Mouse (Mus musculus) midbrain, postnatal 0 days (tissue): ENCODE data around the gene A830031A19Rik. TPM values are rescaled to one million over a fixed set of nuclear protein-coding genes. Genes with fewer than 3 reads are reported as not detected.

Experiments used
- ATAC-seq: fragments of 200-750 bp; cut with Nextera tagmentation; 2 replicates; pipeline ENCODE4 v1.8.0; 2017; ENCODE audit warnings: moderate number of reproducible peaks, mild to moderate bottlenecking, moderate TSS enrichment, moderate library complexity; ENCODE audit not compliant: low FRiP score
- DNase-seq: peaks from one replicate; pipeline ENCODE4 v3.0.0-alpha.2; 2015; ENCODE audit warnings: low spot score
- H3K27ac ChIP-seq: fragments of 300-500 bp; sonication (generic); 2 replicates; pipeline ENCODE4 v1.5.1; 2014; ENCODE audit warnings: low read depth, mild to moderate bottlenecking, low read length, mixed read lengths
- H3K27me3 ChIP-seq: fragments of 300-500 bp; sonication (generic); 2 replicates; pipeline ENCODE4 v1.6.1; 2014; ENCODE audit warnings: low read length, control low read depth, mixed read lengths; ENCODE audit not compliant: insufficient read depth
- H3K36me3 ChIP-seq: fragments of 300-500 bp; sonication (generic); 2 replicates; pipeline ENCODE4 v1.6.1; 2014; ENCODE audit warnings: low read length, control low read depth, mixed read lengths; ENCODE audit not compliant: insufficient read depth
- H3K4me1 ChIP-seq: fragments of 300-500 bp; sonication (generic); 2 replicates; pipeline ENCODE4 v1.6.1; 2014; ENCODE audit warnings: mild to moderate bottlenecking, control low read depth, antibody characterized with exemption, low read length, mixed read lengths; ENCODE audit not compliant: insufficient read depth
- H3K4me2 ChIP-seq: fragments of 300-500 bp; sonication (generic); 2 replicates; pipeline ENCODE4 v1.6.1; 2014; ENCODE audit warnings: low read depth, mild to moderate bottlenecking, low read length, mixed read lengths; ENCODE audit not compliant: poor library complexity, severe bottlenecking
- H3K4me3 ChIP-seq: fragments of 300-500 bp; sonication (generic); 2 replicates; pipeline ENCODE4 v1.5.1; 2014; ENCODE audit warnings: low read depth, mild to moderate bottlenecking, low read length, moderate library complexity
- H3K9ac ChIP-seq: fragments of 300-500 bp; sonication (generic); replicated peaks from 2 replicates; pipeline ENCODE4 v1.6.1; 2014; ENCODE audit warnings: mild to moderate bottlenecking, low read length, moderate library complexity, mixed read lengths; ENCODE audit not compliant: poor library complexity, severe bottlenecking
- H3K9me3 ChIP-seq: fragments of 300-500 bp; sonication (generic); 2 replicates; pipeline ENCODE4 v1.6.1; 2016; ENCODE audit warnings: low read length, control low read depth
- CTCF ChIP-seq: IDR thresholded peaks from 2 replicates; pipeline ENCODE4 v1.5.1; 2016; ENCODE audit warnings: antibody characterized with exemption, mild to moderate bottlenecking
- WGBS: fragments of 180-500 bp; shearing (Covaris S2); extraction: QIAGEN DNeasy Blood & Tissue Kit; methylation state at CpG from one replicate; pipeline ENCODE4 v1.1.7; 2014; 5-methylcytosine and 5-hydroxymethylcytosine counted together
- polyA plus RNA-seq: library from polyadenylated mRNA; unstranded; fragments of >200 nt; fragmentation: Nextera tagmentation; extraction: Ambion mirVana; gene quantifications from 2 replicates; pipeline ENCODE4 v1.2.1, GENCODE M21; 2015
- total RNA-seq: library from RNA; depleted of rRNA; stranded (reverse); fragments of >200 nt; gene quantifications from 2 replicates; pipeline ENCODE4 v1.2.3, GENCODE M21; 2014

Gene A830031A19Rik
- total and polyA plus RNA-seq, 2 experiments from 2014 or later = not detected

- WGBS = 41% methylated on average over 5 of the region's 5 CpGs
- no peak overlapping the region for H3K9ac ChIP-seq
Measured at GRCm38 (mm10) chr11:24094086-24094487, 19.2 kb upstream of the A830031A19Rik start.

DNA sequence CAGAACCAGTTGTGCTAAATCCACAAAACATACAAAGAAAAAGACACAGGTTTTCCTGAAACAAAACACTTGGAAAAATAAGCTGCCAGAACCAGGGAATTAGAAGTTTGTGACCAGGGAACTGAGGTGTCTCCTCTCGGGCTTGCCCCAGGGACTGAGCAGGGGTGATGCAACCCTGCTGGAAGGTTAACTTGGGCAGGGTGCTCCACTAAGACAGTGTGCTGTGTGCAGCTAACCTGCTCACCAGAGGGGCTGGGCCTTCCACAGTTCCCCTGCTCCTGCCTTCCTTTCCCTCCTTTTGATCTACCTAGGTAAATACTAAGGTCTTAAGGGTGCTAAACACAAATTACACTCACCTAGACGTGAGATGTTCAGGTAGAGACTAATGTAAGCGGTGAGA is 17.8 kb upstream of the A830031A19Rik start:
- no peak for DNase-seq
- TF ChIP-seq CTCF = no peak
- Histone ChIP-seq H3K27ac (peak overlapping the region; percentile 55; the same call in 1 of the 2 replicates), H3K9ac (no peak overlapping the region), H3K9me3 (no peaks in the 10 kb centered on the region), H3K4me2 (peak overlapping the region; percentile 6; the same call in 1 of the 2 replicates), H3K4me1 (peaks cover 9% of the 10 kb centered on the region; the same call in 1 of the 2 replicates), H3K4me3 (no peak overlapping the region), H3K36me3 (no peaks in the 10 kb centered on the region), H3K27me3 (no peaks in the 10 kb centered on the region)
- ATAC-seq = no peak
- WGBS = 47% methylated on average over 3 of the region's 3 CpGs

More at GRCm38 (mm10) chr11:24094086-24094487, 19.2 kb upstream of the A830031A19Rik start:
- H3K4me2 ChIP-seq = peak overlapping the region; percentile 23; the same call in 1 of the 2 replicates
- ATAC-seq (peak; percentile 52; the same call in 1 of the 2 replicates), DNase-seq (no peak)
- H3K4me1 ChIP-seq = peaks cover 9% of the 10 kb centered on the region; the same call in 1 of the 2 replicates
- peak; percentile 70 for TF ChIP-seq CTCF
- no peaks in the 10 kb centered on the region for H3K27me3 ChIP-seq
- H3K27ac ChIP-seq = 0 out of 2 replicates have a peak overlapping the region, but pooled peaks have one; percentile 69
- H3K4me3 ChIP-seq = no peak overlapping the region
- H3K9me3 ChIP-seq = no peaks in the 10 kb centered on the region
- H3K36me3 ChIP-seq = no peaks in the 10 kb centered on the region

DNA sequence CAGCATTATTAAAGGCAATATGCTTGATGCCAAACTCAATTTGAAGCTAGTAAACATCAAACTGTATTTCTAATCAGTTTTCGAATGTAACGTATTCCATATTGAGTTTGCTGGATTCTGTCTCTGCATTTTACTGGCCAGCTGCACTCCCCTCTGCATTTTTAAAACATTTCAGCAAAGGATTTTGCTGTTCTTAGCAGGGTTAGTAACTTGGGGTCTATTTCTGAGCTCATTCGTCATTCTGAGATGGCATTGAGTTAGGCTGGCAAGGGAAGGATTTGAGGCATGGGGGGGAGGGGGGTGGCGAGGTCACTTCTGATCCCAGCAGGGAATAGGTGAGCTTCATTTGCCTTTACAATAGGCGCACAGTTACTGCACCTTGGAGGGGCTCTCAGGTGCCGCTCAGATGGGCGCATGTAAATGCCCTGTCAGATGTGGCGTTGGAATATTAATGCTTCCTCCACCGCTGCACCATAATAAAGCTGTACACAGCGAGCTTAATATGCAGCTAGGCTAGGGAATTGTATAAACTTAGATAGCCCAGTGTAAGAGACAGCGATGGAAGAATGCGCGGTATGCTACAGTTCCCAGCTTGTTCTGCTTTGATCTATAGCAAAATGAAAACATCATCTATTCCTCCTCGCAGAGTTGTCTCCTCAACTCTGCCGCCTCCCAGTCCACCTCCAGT is 16.7 kb upstream of the A830031A19Rik start:
- ATAC-seq (no peak), DNase-seq (no peak)
- no peaks in the 10 kb centered on the region for H3K9me3 ChIP-seq
- 22% methylated on average over 15 of the region's 15 CpGs for WGBS
- H3K27me3 ChIP-seq = no peaks in the 10 kb centered on the region
- H3K4me3 ChIP-seq = peak overlapping the region; percentile 23
- peak overlapping the region; percentile 62; the same call in 1 of the 2 replicates for H3K27ac ChIP-seq
- no peaks in the 10 kb centered on the region for H3K36me3 ChIP-seq
- peak overlapping the region; percentile 54 for H3K4me2 ChIP-seq
- peak overlapping the region; percentile 57 for H3K9ac ChIP-seq
- peaks cover 9% of the 10 kb centered on the region; the same call in 1 of the 2 replicates for H3K4me1 ChIP-seq
- no peak for TF ChIP-seq CTCF

GRCm38 (mm10) chr11:24090443-24090842 is 15.6 kb upstream of the A830031A19Rik start:
- Histone ChIP-seq H3K4me2 (0 out of 2 replicates have a peak overlapping the region, but pooled peaks have one; percentile 15), H3K4me1 (peaks cover 6% of the 10 kb centered on the region; the same call in 1 of the 2 replicates), H3K27me3 (no peaks in the 10 kb centered on the region), H3K9ac (no peak overlapping the region), H3K4me3 (no peak overlapping the region), H3K9me3 (no peaks in the 10 kb centered on the region), H3K27ac (peak overlapping the region; percentile 32; the same call in 1 of the 2 replicates), H3K36me3 (peaks cover 4% of the 10 kb centered on the region; the same call in 1 of the 2 replicates)
- DNase-seq (no peak), ATAC-seq (no peak)
- WGBS = 70% methylated on average over 4 of the region's 4 CpGs
- TF ChIP-seq CTCF = no peak

DNA sequence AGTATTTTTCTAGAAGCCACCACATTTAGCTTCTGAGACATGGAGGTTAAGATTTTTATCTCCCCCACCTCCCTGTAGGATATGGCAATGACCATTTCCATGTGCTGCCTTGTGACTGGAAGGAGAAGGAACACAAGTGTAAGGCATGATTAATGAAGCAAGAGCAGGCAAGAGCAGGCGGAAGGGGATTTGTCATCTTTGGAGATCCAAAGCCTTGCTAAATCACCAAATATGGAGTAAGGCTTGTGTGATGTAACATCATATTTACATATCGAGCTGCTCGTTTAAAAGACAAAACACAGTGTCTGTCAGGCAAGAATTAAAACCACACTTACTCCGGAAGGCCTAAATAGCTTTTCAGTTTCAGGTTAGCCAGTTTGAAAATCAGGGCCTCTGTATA is 12.2 kb upstream of the A830031A19Rik start:
- H3K27me3 ChIP-seq = no peaks in the 10 kb centered on the region
- no peak for DNase-seq
- H3K9ac ChIP-seq = peak overlapping the region; percentile 33; the same call in 1 of the 2 replicates
- H3K4me1 ChIP-seq = no peaks in the 10 kb centered on the region
- peak overlapping the region; percentile 71 for H3K27ac ChIP-seq
- no peaks in the 10 kb centered on the region for H3K9me3 ChIP-seq
- TF ChIP-seq CTCF = no peak
- H3K4me2 ChIP-seq = peak overlapping the region; percentile 20; the same call in 1 of the 2 replicates
- peaks cover 4% of the 10 kb centered on the region; the same call in 1 of the 2 replicates for H3K36me3 ChIP-seq
- WGBS = 65% methylated on average over 4 of the region's 4 CpGs
- ATAC-seq = no peak
- H3K4me3 ChIP-seq = no peak overlapping the region

- Histone ChIP-seq H3K9ac (peak overlapping the region; percentile 46), H3K4me2 (peak overlapping the region; percentile 7), H3K36me3 (peaks cover 4% of the 10 kb centered on the region; the same call in 1 of the 2 replicates), H3K27me3 (no peaks in the 10 kb centered on the region), H3K9me3 (no peaks in the 10 kb centered on the region), H3K4me1 (no peaks in the 10 kb centered on the region), H3K27ac (peak overlapping the region; percentile 71), H3K4me3 (0 out of 2 replicates have a peak overlapping the region, but pooled peaks have one; percentile 6)
- TF ChIP-seq CTCF = no peak
- ATAC-seq = no peak
- WGBS = 47% methylated on average over 6 of the region's 6 CpGs
- no peak for DNase-seq
Measured at GRCm38 (mm10) chr11:24085986-24086385, 11.1 kb upstream of the A830031A19Rik start.
